In genomic region chr6:28032006-28032405, GRCm38 (mm10) we compare ENCODE assay signal across 16 mouse cellular contexts.
"Had no signal": no experiment of that assay in that cellular context is flagged by ENCODE, and none has a peak within 500 bp of the region (broad histone marks: within the 10 kb centered on the region; RNA-seq: fewer than 3 reads in every experiment).

No protein-coding gene starts in this region.

- H3K27ac ChIP-seq: neural tube, embryonic 13.5 days; neural tube, embryonic 15.5 days; stomach, embryonic 15.5 days; stomach, postnatal 0 days had no signal

- H3K9me3 ChIP-seq: neural tube, embryonic 13.5 days; neural tube, embryonic 15.5 days; stomach, embryonic 15.5 days had no signal

- H3K4me3 ChIP-seq: neural tube, embryonic 13.5 days; neural tube, embryonic 15.5 days; stomach, embryonic 15.5 days had no signal

- H3K9ac ChIP-seq: neural tube, embryonic 13.5 days; neural tube, embryonic 15.5 days; stomach, embryonic 15.5 days had no signal

- DNase-seq: retina, postnatal 1 day; right cerebral cortex, adult 18-20 months; right cerebral cortex, postnatal 14 days; right cerebral cortex, postnatal 25 days; right cerebral cortex, postnatal 4 days; spleen, adult 18-20 months; thymus, adult 18-20 months; thymus, adult 2 months; thymus, postnatal 14 days; thymus, postnatal 25 days; thymus, postnatal 36 days; thymus, postnatal 4 days had no signal

- H3K36me3 ChIP-seq: neural tube, embryonic 13.5 days; neural tube, embryonic 15.5 days; stomach, embryonic 15.5 days had no signal

- H3K27me3 ChIP-seq: neural tube, embryonic 13.5 days; neural tube, embryonic 15.5 days; stomach, embryonic 15.5 days had no signal

- H3K4me2 ChIP-seq: neural tube, embryonic 13.5 days; neural tube, embryonic 15.5 days; stomach, embryonic 15.5 days had no signal

- H3K4me1 ChIP-seq: neural tube, embryonic 13.5 days; neural tube, embryonic 15.5 days; stomach, embryonic 15.5 days had no signal
